Mouse (Mus musculus) neutrophil, adult 5-6 weeks (primary cell): ENCODE results near the gene Mon1a. TPM values are rescaled to one million over a fixed set of nuclear protein-coding genes. Genes with fewer than 3 reads are reported as not detected.

ENCODE experiments used
- ATAC-seq: fragments of 151-379, 151-347 bp; 2 replicates; pipeline ENCODE4 v1.8.0; 2017; ENCODE audit warnings: mild to moderate bottlenecking, moderate TSS enrichment; ENCODE audit not compliant: insufficient number of reproducible peaks, poor library complexity, low FRiP score, severe bottlenecking; ENCODE audit errors: extremely low read depth
- total RNA-seq: library from RNA; stranded (forward); fragments of 200-1000 nt; gene quantifications from 2 replicates; pipeline ENCODE4 v1.2.3, GENCODE M21; 2017

Gene Mon1a
- total RNA-seq, 1 experiment from 2014 or later: 20.3 TPM

- no peak for ATAC-seq
Measured at GRCm38 (mm10) chr9:107936215-107936822, 48.4 kb downstream of the Mon1a start.

- ATAC-seq: no peak
Measured at GRCm38 (mm10) chr9:107936831-107937230, 48.9 kb downstream of the Mon1a start.

GRCm38 (mm10) chr9:107947241-107948194, 59.6 kb downstream of the Mon1a start:
- ATAC-seq: no peak

GRCm38 (mm10) chr9:107949184-107949921, 61.4 kb downstream of the Mon1a start:
- ATAC-seq: no peak

- no peak for ATAC-seq
Measured at GRCm38 (mm10) chr9:107949922-107950235, 61.9 kb downstream of the Mon1a start, which contains the start of gene Traip. TSS of gene Traip (plus strand) at chr9:107950136.

- peak; percentile 79 for ATAC-seq
Measured at GRCm38 (mm10) chr9:107950460-107951355, 62.8 kb downstream of the Mon1a start.

Other genes with a start within 250 kb of the Mon1a start
- gene Slc38a3, start 218.6 kb upstream of the Mon1a start, total RNA-seq: not detected in 2 replicates
- gene Gnat1, start 208.4 kb upstream of the Mon1a start, total RNA-seq: 1.7 TPM in 1 of 2 replicates, not detected in the other
- 0.12 and 0.35 TPM in 2 replicates for gene Sema3f, start 177.7 kb upstream of the Mon1a start, total RNA-seq
- gene Rbm5, start 117.2 kb upstream of the Mon1a start, total RNA-seq: 662 and 675 TPM in 2 replicates
- 178 and 218 TPM in 2 replicates for gene Rbm6, start 14.9 kb upstream of the Mon1a start, total RNA-seq
- 0.25 and 3.0 TPM in 2 replicates for gene Mst1r, start 18.7 kb downstream of the Mon1a start, total RNA-seq
- not detected in 2 replicates for gene Actl11, start 40.3 kb downstream of the Mon1a start, total RNA-seq
- not detected in 2 replicates for gene Camkv, start 47.5 kb downstream of the Mon1a start, total RNA-seq
- 1.9 and 5.3 TPM in 2 replicates for gene Traip, start 62.0 kb downstream of the Mon1a start, total RNA-seq
- gene Uba7, start 87.4 kb downstream of the Mon1a start, total RNA-seq: 177 and 211 TPM in 2 replicates
- not detected in 2 replicates for gene Gm20661, start 94.9 kb downstream of the Mon1a start, total RNA-seq
- 2.9 and 4.2 TPM in 2 replicates for gene Inka1, start 97.7 kb downstream of the Mon1a start, total RNA-seq
- 0.98 TPM in 1 of 2 replicates, not detected in the other for gene Cdhr4, start 104.3 kb downstream of the Mon1a start, total RNA-seq
- 4.9 TPM in 1 of 2 replicates, not detected in the other for gene Gm20662, start 108.2 kb downstream of the Mon1a start, total RNA-seq
- gene Ip6k1, start 114.3 kb downstream of the Mon1a start, total RNA-seq: 230 and 268 TPM in 2 replicates
- 11.2 and 13.1 TPM in 2 replicates for gene Gmppb, start 161.1 kb downstream of the Mon1a start, total RNA-seq
- 3.6 and 4.5 TPM in 2 replicates for gene Amigo3, start 165.0 kb downstream of the Mon1a start, total RNA-seq
- gene Mst1, start 192.3 kb downstream of the Mon1a start, total RNA-seq: not detected in 2 replicates
- gene Rnf123, start 195.2 kb downstream of the Mon1a start, total RNA-seq: 62.7 and 90.3 TPM in 2 replicates
- gene Apeh, start 206.5 kb downstream of the Mon1a start, total RNA-seq: 74.5 and 116 TPM in 2 replicates